Mouse (Mus musculus) stomach, embryonic 16.5 days (tissue): ENCODE measurements around the gene 4921524J17Rik. TPM values are rescaled to one million over a fixed set of nuclear protein-coding genes. Genes with fewer than 3 reads are reported as not detected.

Experiments used
- ATAC-seq: fragments of 200-750 bp; cut with Nextera tagmentation; 2 replicates; pipeline ENCODE4 v1.8.0; 2017; ENCODE audit warnings: moderate number of reproducible peaks, moderate TSS enrichment; ENCODE audit not compliant: insufficient read depth, low FRiP score
- H3K27ac ChIP-seq: fragments of 300-500 bp; sonication (generic); 2 replicates; pipeline ENCODE4 v1.5.1; 2014; ENCODE audit warnings: low read length
- H3K27me3 ChIP-seq: fragments of 300-500 bp; sonication (generic); 2 replicates; pipeline ENCODE4 v1.6.1; 2014; ENCODE audit warnings: low read length, control low read depth, mixed read lengths; ENCODE audit not compliant: control insufficient read depth, insufficient read depth
- H3K36me3 ChIP-seq: fragments of 300-500 bp; sonication (generic); 2 replicates; pipeline ENCODE4 v1.6.1; 2014; ENCODE audit warnings: low read length; ENCODE audit not compliant: control insufficient read depth, insufficient read depth
- H3K4me1 ChIP-seq: fragments of 300-500 bp; sonication (generic); 2 replicates; pipeline ENCODE4 v1.6.1; 2014; ENCODE audit warnings: low read length, control low read depth, mixed read lengths; ENCODE audit not compliant: control insufficient read depth, insufficient read depth
- H3K4me2 ChIP-seq: fragments of 300-500 bp; sonication (generic); 2 replicates; pipeline ENCODE4 v1.6.1; 2014; ENCODE audit warnings: low read depth, low read length, mixed read lengths
- H3K4me3 ChIP-seq: fragments of 300-500 bp; sonication (generic); replicated peaks from 2 replicates; pipeline ENCODE4 v1.5.1; 2014; ENCODE audit warnings: mild to moderate bottlenecking, low read length
- H3K9ac ChIP-seq: fragments of 300-500 bp; sonication (generic); 2 replicates; pipeline ENCODE4 v1.6.1; 2014; ENCODE audit warnings: low read length
- H3K9me3 ChIP-seq: fragments of 300-500 bp; sonication (generic); replicated peaks from 2 replicates; pipeline ENCODE4 v1.6.1; 2016; ENCODE audit warnings: low read length, control low read depth; ENCODE audit not compliant: control insufficient read depth
- WGBS: fragments of 180-500 bp; shearing (Covaris S2); extraction: QIAGEN DNeasy Blood & Tissue Kit; methylation state at CpG from one replicate; pipeline ENCODE4 v1.1.7; 2014; 5-methylcytosine and 5-hydroxymethylcytosine counted together
- polyA plus RNA-seq: library from polyadenylated mRNA; unstranded; fragments of >200 nt; fragmentation: Nextera tagmentation; extraction: Ambion mirVana; gene quantifications from 2 replicates; pipeline ENCODE4 v1.2.1, GENCODE M21; 2015

4921524J17Rik gene
- 34.0 and 41.0 TPM in 2 replicates for polyA plus RNA-seq

DNA sequence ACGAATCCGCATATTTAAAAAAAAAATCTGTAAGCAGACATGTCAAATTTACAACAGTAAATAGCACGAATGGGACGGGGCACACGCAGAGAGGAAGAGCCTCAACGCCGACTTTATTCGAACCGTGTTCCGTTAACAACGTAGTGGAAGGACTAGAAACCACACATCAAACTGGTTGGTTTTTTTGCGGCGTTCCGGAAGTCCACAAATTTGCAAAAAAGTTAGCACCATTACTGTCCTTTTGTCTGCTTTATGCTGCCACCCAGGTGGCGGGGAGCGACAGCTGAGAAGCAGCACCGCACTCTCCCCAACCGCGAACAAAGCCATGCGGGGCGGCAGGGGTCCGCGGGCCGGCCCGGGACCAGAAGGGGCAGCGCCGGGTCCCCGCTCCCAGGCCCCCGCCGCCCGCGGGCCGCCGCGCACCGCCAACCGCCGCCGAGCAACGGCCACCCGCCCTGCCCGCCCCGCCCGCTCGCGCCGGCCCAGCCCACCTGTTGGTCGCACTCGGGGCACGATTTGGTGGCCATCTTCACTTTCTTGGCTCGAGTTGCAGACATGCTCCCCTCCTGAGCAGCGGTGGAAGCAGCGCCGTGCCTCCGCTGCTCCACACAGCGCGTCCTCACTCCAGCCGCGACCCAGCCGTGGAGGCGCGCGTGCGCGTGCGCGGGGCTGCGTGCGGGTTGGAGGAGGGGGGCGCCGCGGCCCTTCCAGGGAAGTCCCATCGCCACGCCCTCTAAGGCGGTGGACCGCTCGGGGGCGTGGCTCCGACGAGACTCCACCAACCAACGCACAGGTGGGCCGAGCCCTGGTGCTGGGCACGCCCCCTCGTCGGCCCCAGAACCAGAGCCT is at the start of gene 4921524J17Rik:
Gene 4921524J17Rik, minus strand, starts transcription at position 666 of the 849 bp plus-strand sequence.
- Histone ChIP-seq H3K36me3 (no peaks in the 10 kb centered on the region), H3K27me3 (no peaks in the 10 kb centered on the region), H3K4me3 (peak within 1 kb of the TSS; percentile 87), H3K4me1 (peaks cover 15% of the 10 kb centered on the region), H3K4me2 (peak within 1 kb of the TSS; percentile 62), H3K9ac (peak within 1 kb of the TSS; percentile 93), H3K9me3 (no peaks in the 10 kb centered on the region), H3K27ac (peak within 1 kb of the TSS; percentile 96)
- peak; percentile 100 for ATAC-seq
- under 1% methylated on average over 77 of the region's 85 CpGs for WGBS

DNA sequence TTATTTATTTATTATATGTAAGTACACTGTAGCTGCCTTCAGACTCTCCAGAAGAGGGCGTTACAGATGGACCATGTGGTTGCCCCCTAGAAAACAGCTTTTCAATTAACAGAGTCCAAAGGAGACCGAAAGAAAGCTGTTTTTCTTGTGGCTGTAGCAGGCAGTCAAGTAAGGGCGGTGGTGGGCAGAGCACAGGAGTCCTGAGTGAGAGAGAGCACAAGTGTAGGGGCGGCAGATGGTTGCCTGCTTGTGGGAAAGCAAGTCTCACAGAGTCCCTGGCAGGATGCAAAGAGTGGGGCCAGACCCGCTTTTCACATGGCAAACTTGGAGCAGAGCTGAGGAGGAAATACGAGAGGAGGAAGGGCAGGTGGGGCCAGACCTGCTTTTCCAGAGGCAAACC is 49.8 kb upstream of the 4921524J17Rik start:
- Histone ChIP-seq H3K9ac (no peak overlapping the region), H3K27me3 (no peaks in the 10 kb centered on the region), H3K4me1 (no peaks in the 10 kb centered on the region), H3K4me3 (no peak overlapping the region), H3K27ac (no peak overlapping the region), H3K4me2 (no peak overlapping the region), H3K36me3 (no peaks in the 10 kb centered on the region), H3K9me3 (no peaks in the 10 kb centered on the region)
- 53% methylated on average over 6 of the region's 6 CpGs for WGBS
- ATAC-seq: no peak

DNA sequence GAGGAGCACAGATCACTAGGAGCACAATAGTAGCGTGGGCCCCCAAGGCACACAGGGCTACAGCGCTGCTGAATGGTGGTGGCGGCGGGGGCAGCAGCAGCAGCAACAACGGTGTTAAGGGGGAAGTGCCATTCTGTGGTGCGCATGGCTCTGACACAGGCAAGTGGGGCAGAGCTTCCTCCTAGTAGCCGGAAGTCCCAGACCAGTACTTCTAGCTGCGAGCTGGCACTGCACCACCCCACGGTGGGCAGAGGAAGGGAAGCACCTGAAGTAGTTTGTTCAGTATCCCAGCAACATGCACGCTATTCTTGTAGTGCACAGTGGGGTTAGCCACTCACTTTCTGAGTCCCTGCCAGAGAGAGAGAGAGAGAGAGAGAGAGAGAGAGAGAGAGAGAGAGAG is 49.3 kb upstream of the 4921524J17Rik start:
- Histone ChIP-seq H3K27me3 (no peaks in the 10 kb centered on the region), H3K9me3 (no peaks in the 10 kb centered on the region), H3K36me3 (no peaks in the 10 kb centered on the region), H3K4me2 (peak overlapping the region; percentile 21; the same call in 1 of the 2 replicates), H3K27ac (no peak overlapping the region; the same call in 1 of the 2 replicates), H3K9ac (no peak overlapping the region; the same call in 1 of the 2 replicates), H3K4me3 (no peak overlapping the region), H3K4me1 (no peaks in the 10 kb centered on the region)
- 28% methylated on average over 10 of the region's 10 CpGs for whole genome bisulfite sequencing
- ATAC-seq: peak; percentile 60; the same call in 1 of the 2 replicates

DNA sequence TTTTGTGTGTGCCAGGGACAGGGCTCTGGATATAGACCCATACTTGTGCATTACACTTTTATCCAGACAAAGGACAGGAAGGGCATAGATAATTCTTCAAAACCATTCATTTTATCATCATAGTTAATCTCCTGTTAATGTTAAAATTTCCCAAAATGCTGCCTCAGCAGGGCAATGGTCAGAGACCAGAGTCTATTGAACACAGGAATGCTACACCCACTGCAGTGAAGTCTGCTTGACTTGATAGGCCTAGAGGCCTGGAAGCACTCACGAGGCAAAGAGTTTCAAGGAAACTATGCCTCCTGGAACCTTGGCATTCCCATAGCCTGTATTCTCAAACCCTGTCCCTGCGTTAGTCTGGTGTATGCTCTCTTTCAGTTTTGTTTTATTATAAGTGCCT is 47.1 kb upstream of the 4921524J17Rik start:
- no peaks in the 10 kb centered on the region for H3K36me3 ChIP-seq
- H3K4me1 ChIP-seq: no peaks in the 10 kb centered on the region
- no peak overlapping the region for H3K9ac ChIP-seq
- WGBS: 80% methylated on average over 2 of the region's 2 CpGs
- ATAC-seq: no peak
- H3K4me2 ChIP-seq: no peak overlapping the region
- no peaks in the 10 kb centered on the region for H3K9me3 ChIP-seq
- no peak overlapping the region for H3K4me3 ChIP-seq
- no peak overlapping the region for H3K27ac ChIP-seq
- H3K27me3 ChIP-seq: no peaks in the 10 kb centered on the region

DNA sequence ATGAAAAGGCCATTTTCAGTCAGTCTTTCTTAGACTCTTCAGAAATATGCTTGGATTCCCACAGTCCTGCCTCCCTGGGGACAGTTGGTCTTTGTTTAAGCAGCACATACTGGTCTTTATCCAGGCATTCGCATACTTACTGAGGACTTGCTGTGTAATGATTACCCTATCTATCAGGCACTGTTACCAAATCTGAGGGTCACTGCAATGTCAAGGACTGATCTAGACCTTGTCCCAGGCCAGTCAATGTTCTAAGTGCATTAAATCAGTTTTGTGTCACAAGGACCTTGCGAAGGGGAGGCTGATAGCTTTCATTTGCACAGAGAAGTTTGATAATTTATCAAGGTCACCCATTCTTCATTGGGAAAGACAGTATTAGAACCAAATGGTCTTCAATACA is 45.8 kb upstream of the 4921524J17Rik start:
- H3K9ac ChIP-seq: no peak overlapping the region
- no peaks in the 10 kb centered on the region for H3K9me3 ChIP-seq
- H3K4me2 ChIP-seq: no peak overlapping the region
- no peaks in the 10 kb centered on the region for H3K27me3 ChIP-seq
- H3K4me3 ChIP-seq: no peak overlapping the region
- whole genome bisulfite sequencing: 68% methylated on average over 2 of the region's 2 CpGs
- no peaks in the 10 kb centered on the region for H3K4me1 ChIP-seq
- no peak for ATAC-seq
- H3K27ac ChIP-seq: no peak overlapping the region
- H3K36me3 ChIP-seq: no peaks in the 10 kb centered on the region

DNA sequence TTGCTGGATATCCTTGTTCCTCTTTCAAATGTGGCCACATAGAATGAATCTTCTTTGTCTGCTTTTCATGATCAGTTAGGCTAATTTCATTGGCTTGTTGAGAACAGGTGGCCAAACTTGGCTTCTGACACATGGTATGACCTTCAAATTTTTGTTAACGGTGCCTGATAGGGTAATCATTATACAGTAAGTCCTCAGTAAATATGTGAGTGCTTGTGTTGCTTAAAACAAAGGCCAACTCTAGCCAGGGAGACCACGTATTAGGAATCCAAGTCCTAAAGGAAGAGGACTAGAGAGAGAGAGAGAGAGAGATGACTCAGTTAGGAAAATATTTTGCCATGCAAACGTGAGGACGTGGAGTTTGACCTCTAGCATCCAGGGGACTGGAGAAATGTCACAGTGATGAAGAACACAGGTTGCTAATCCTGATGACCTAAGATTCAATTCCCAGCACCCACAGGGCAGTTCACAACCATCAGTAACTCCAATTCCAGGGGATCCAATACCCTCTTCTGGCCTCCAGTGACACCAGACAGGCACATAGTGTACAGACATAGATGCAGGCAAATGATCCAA is 44.4 kb upstream of the 4921524J17Rik start:
- no peak overlapping the region for H3K4me3 ChIP-seq
- H3K4me2 ChIP-seq: no peak overlapping the region
- WGBS: 41% methylated on average over 4 of the region's 4 CpGs
- H3K9ac ChIP-seq: no peak overlapping the region
- H3K27me3 ChIP-seq: no peaks in the 10 kb centered on the region
- H3K27ac ChIP-seq: no peak overlapping the region
- ATAC-seq: no peak
- no peaks in the 10 kb centered on the region for H3K4me1 ChIP-seq
- no peaks in the 10 kb centered on the region for H3K36me3 ChIP-seq
- H3K9me3 ChIP-seq: no peaks in the 10 kb centered on the region

DNA sequence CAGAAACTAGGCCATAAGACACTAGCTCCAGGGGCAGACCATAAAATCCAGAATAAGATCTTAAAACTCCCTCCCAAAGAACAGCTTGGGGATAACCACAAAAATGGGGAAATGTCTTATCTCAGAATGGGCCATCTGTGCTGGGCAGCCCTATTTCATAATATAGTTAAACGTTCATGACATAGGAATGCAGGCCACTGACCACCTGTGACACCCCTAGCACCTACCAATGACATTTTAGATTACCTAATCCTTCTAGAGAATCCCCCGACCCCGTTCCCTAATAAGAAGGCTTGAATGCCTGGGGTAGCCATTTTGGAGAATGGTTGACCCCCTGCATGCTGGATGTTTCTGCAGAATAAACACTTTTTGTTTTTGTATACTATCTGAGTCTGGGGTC is 42.3 kb upstream of the 4921524J17Rik start:
- no peak for ATAC-seq
- Histone ChIP-seq H3K4me2 (no peak overlapping the region), H3K27me3 (no peaks in the 10 kb centered on the region), H3K27ac (no peak overlapping the region), H3K9me3 (no peaks in the 10 kb centered on the region), H3K9ac (no peak overlapping the region), H3K4me1 (no peaks in the 10 kb centered on the region), H3K36me3 (no peaks in the 10 kb centered on the region), H3K4me3 (no peak overlapping the region)
- WGBS: 83% methylated on average over 3 of the region's 3 CpGs

DNA sequence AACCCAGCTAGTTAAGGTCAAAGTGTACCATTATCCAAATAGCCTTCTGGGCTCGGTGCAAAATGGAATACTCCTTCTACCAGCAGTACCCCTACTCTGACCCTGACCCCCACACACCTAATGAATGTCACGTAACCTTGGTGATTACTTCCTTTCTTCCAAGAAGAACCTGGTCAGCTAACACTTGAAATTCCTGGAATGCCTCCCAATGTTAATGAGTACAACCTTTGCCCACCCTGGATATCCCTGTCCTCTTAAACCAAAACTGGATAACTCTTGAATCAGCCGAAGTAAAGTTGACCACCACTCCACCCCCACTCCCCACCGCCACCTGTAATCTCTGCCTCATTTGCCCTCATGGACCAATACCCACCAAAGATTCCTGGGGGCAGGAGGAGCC is 40.6 kb upstream of the 4921524J17Rik start:
- Histone ChIP-seq H3K27me3 (no peaks in the 10 kb centered on the region), H3K27ac (no peak overlapping the region), H3K9ac (no peak overlapping the region), H3K4me3 (no peak overlapping the region), H3K36me3 (no peaks in the 10 kb centered on the region), H3K4me2 (no peak overlapping the region), H3K4me1 (no peaks in the 10 kb centered on the region), H3K9me3 (no peaks in the 10 kb centered on the region)
- 59% methylated on average over 4 of the region's 4 CpGs for WGBS
- no peak for ATAC-seq

DNA sequence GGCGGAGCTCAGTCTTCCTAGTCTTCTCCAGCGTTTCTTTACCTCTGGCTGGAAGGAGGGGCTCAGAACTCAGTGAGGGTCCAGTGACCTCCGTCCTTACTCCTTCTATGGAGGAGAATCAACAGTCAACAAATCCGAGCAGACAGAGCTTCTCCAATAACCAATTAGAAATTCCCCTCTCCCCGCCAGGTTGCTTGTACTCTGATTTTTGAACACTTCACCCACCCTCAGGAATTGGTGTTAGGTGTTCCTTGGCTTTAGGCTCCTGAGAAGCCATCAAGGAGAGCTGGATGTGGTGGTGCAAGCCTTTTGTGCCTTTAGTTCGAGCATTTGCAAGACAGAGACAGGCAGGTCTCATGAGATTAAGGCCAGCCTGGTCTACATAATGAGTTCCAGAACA is 40.2 kb upstream of the 4921524J17Rik start:
- 61% methylated on average over 6 of the region's 6 CpGs for WGBS
- H3K4me1 ChIP-seq: no peaks in the 10 kb centered on the region
- ATAC-seq: no peak

More for the DNA sequence above, 40.2 kb upstream of the 4921524J17Rik start:
- H3K4me2 ChIP-seq: no peak overlapping the region
- no peaks in the 10 kb centered on the region for H3K9me3 ChIP-seq
- no peak overlapping the region for H3K27ac ChIP-seq
- H3K9ac ChIP-seq: no peak overlapping the region
- no peaks in the 10 kb centered on the region for H3K36me3 ChIP-seq
- no peaks in the 10 kb centered on the region for H3K27me3 ChIP-seq
- H3K4me3 ChIP-seq: no peak overlapping the region
